Mouse (Mus musculus) heart, embryonic 16.5 days (tissue): Measurements from ENCODE around the gene Sft2d1. TPM values are rescaled to one million over a fixed set of nuclear protein-coding genes. Genes with fewer than 3 reads are reported as not detected.

Experiments used
- ATAC-seq: fragments of 200-750 bp; cut with Nextera tagmentation; replicated peaks from 2 replicates; pipeline ENCODE4 v1.8.0; 2017; ENCODE audit warnings: moderate number of reproducible peaks; ENCODE audit not compliant: insufficient read depth, low FRiP score; ENCODE audit errors: extremely low read depth
- H3K27ac ChIP-seq: fragments of 300-500 bp; sonication (generic); 2 replicates; pipeline ENCODE4 v1.5.1; 2014; ENCODE audit warnings: mild to moderate bottlenecking, low read length, control low read depth, moderate library complexity
- H3K27me3 ChIP-seq: fragments of 300-500 bp; sonication (generic); 2 replicates; pipeline ENCODE4 v1.6.1; 2014; ENCODE audit warnings: low read length, mixed read lengths; ENCODE audit not compliant: control insufficient read depth, insufficient read depth
- H3K36me3 ChIP-seq: fragments of 300-500 bp; sonication (generic); 2 replicates; pipeline ENCODE4 v1.6.1; 2014; ENCODE audit not compliant: control insufficient read depth, insufficient read depth
- H3K4me1 ChIP-seq: fragments of 300-500 bp; sonication (generic); 2 replicates; pipeline ENCODE4 v1.6.1; 2014; ENCODE audit warnings: low read length, mixed read lengths; ENCODE audit not compliant: control insufficient read depth, insufficient read depth
- H3K4me2 ChIP-seq: fragments of 300-500 bp; sonication (generic); 2 replicates; pipeline ENCODE4 v1.6.1; 2014; ENCODE audit warnings: low read depth, mild to moderate bottlenecking, control low read depth, low read length
- H3K4me3 ChIP-seq: fragments of 300-500 bp; sonication (generic); 2 replicates; pipeline ENCODE4 v1.5.1; 2014; ENCODE audit warnings: mild to moderate bottlenecking, control low read depth, low read length
- H3K9ac ChIP-seq: fragments of 300-500 bp; sonication (generic); 2 replicates; pipeline ENCODE4 v1.6.1; 2014; ENCODE audit warnings: low read length, control low read depth
- H3K9me3 ChIP-seq: fragments of 300-500 bp; sonication (generic); replicated peaks from 2 replicates; pipeline ENCODE4 v1.6.1; 2016; ENCODE audit warnings: low read length; ENCODE audit not compliant: control insufficient read depth
- WGBS: fragments of 180-500 bp; shearing (Covaris S2); extraction: QIAGEN DNeasy Blood & Tissue Kit; methylation state at CpG from one replicate; pipeline ENCODE4 v1.1.7; 2014; 5-methylcytosine and 5-hydroxymethylcytosine counted together
- polyA plus RNA-seq: library from polyadenylated mRNA; unstranded; fragments of >200 nt; fragmentation: Nextera tagmentation; extraction: Ambion mirVana; gene quantifications from 2 replicates; pipeline ENCODE4 v1.2.1, GENCODE M21; 2015

Sft2d1 gene
- polyA plus RNA-seq, 1 experiment from 2014 or later: 53.6 TPM

GRCm38 (mm10) chr17:8296313-8296844 is 14.5 kb upstream of the Sft2d1 start:
- Histone ChIP-seq H3K27me3 (no peaks in the 10 kb centered on the region), H3K36me3 (peaks cover 14% of the 10 kb centered on the region), H3K4me1 (no peaks in the 10 kb centered on the region), H3K9me3 (no peaks in the 10 kb centered on the region), H3K4me3 (no peak overlapping the region), H3K9ac (no peak overlapping the region), H3K4me2 (no peak overlapping the region), H3K27ac (no peak overlapping the region)
- WGBS: 75% methylated on average over 9 of the region's 9 CpGs
- ATAC-seq: no peak

GRCm38 (mm10) chr17:8297746-8298145 is 13.2 kb upstream of the Sft2d1 start:
- no peak overlapping the region for H3K27ac ChIP-seq
- ATAC-seq: no peak
- H3K4me1 ChIP-seq: no peaks in the 10 kb centered on the region
- no peak overlapping the region for H3K4me3 ChIP-seq
- H3K9me3 ChIP-seq: no peaks in the 10 kb centered on the region
- H3K4me2 ChIP-seq: no peak overlapping the region
- no peak overlapping the region for H3K9ac ChIP-seq
- WGBS: 85% methylated on average over 5 of the region's 5 CpGs
- no peaks in the 10 kb centered on the region for H3K27me3 ChIP-seq
- peaks cover 14% of the 10 kb centered on the region; the same call in 1 of the 2 replicates for H3K36me3 ChIP-seq

- no peaks in the 10 kb centered on the region for H3K27me3 ChIP-seq
- no peaks in the 10 kb centered on the region for H3K9me3 ChIP-seq
- no peak overlapping the region for H3K9ac ChIP-seq
- no peak overlapping the region for H3K4me2 ChIP-seq
- WGBS: 89% methylated on average over 2 of the region's 2 CpGs
- H3K36me3 ChIP-seq: peaks cover 13% of the 10 kb centered on the region; the same call in 1 of the 2 replicates
- ATAC-seq: no peak
- H3K27ac ChIP-seq: no peak overlapping the region
- H3K4me3 ChIP-seq: no peak overlapping the region
- no peaks in the 10 kb centered on the region for H3K4me1 ChIP-seq
Observed at GRCm38 (mm10) chr17:8298281-8298680, 12.6 kb upstream of the Sft2d1 start.

DNA sequence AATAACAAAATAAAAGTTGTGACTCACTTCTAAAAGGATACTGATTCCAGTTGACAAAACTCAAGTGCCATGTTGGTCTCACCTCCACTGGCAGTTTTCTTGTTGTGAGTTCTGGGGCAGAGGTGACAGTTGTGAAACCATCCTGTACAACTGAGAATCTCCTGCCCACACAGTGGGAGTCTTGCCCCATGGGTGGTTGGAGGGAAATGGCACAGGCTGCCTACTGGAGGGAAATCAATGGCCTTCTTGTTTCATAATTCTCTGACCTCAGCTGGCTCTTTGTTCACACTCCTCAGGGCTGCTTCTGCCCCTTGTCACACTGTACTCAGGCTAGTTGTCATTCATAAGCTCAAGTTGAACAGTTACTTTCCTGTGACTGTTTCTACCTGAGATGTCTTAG is 11.4 kb upstream of the Sft2d1 start:
- no peak for ATAC-seq
- no peak overlapping the region for H3K9ac ChIP-seq
- no peak overlapping the region for H3K4me2 ChIP-seq
- no peak overlapping the region for H3K4me3 ChIP-seq
- no peaks in the 10 kb centered on the region for H3K4me1 ChIP-seq
- no peaks in the 10 kb centered on the region for H3K27me3 ChIP-seq
- no peak overlapping the region for H3K27ac ChIP-seq
- no peaks in the 10 kb centered on the region for H3K9me3 ChIP-seq
- peaks cover 11% of the 10 kb centered on the region; the same call in 1 of the 2 replicates for H3K36me3 ChIP-seq

DNA sequence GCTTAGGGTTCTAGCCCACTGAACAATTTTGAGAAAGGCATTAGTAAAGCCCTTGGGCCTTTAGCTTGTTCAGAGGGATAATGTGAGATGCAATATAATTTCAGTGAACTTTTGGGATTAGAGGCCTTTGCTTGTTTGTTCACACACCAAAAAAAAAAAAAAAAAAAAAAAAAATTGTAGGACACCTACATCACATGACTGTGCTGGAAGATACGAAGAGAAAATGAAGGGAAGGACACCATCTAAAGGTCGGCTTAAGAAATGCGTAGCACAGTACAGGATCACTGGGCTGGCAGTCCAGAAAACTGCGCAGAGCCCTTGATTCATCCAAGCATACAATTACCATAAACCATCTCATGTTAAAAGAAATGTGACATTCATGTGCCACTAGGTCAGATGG is 9.4 kb upstream of the Sft2d1 start:
- WGBS: 78% methylated on average over 4 of the region's 4 CpGs
- no peak for ATAC-seq
- no peak overlapping the region for H3K4me2 ChIP-seq
- no peaks in the 10 kb centered on the region for H3K27me3 ChIP-seq
- peaks cover 5% of the 10 kb centered on the region; the same call in 1 of the 2 replicates for H3K36me3 ChIP-seq
- no peaks in the 10 kb centered on the region for H3K9me3 ChIP-seq
- no peak overlapping the region for H3K4me3 ChIP-seq
- H3K4me1 ChIP-seq: no peaks in the 10 kb centered on the region
- no peak overlapping the region for H3K9ac ChIP-seq
- no peak overlapping the region for H3K27ac ChIP-seq

DNA sequence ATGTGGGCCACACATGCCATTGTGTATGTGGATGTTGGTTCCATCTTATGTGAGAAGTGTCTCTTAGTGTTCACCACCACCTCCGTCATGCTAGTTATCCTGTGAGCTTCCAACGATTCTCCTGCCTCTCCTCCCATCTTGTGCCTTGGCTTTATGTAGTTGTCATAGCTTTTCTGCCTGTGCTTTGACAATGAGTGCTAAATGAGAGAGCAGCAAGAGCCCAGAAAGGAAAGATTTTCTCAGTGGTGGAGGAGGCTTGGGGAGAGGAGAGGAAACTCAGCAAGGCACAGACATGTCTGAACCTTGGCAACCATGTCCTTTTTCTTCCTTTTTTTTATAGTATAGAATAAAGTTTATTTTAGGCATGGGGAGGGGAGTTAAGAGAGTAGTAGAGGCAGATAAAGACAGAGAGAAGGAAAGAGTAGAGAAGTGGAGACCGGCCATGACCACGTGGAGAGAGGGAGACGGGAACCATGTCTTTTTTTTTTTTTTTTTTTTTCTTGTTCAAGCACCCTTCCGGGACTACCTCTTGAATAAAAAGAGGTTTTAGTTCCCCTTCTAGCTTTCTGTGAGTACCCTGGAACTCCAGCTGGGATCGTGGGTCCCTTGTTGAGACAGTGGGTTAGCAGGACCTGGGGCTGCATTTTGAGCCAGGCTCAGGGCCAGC is 8.0 kb upstream of the Sft2d1 start:
- H3K4me3 ChIP-seq: no peak overlapping the region
- H3K9me3 ChIP-seq: no peaks in the 10 kb centered on the region
- H3K9ac ChIP-seq: no peak overlapping the region
- 62% methylated on average over 7 of the region's 7 CpGs for WGBS
- no peak for ATAC-seq
- no peak overlapping the region for H3K4me2 ChIP-seq
- H3K36me3 ChIP-seq: no peaks in the 10 kb centered on the region; the same call in 1 of the 2 replicates
- no peak overlapping the region for H3K27ac ChIP-seq
- H3K4me1 ChIP-seq: no peaks in the 10 kb centered on the region
- no peaks in the 10 kb centered on the region for H3K27me3 ChIP-seq

GRCm38 (mm10) chr17:8303671-8304070 is 7.2 kb upstream of the Sft2d1 start:
- no peaks in the 10 kb centered on the region for H3K9me3 ChIP-seq
- H3K36me3 ChIP-seq: no peaks in the 10 kb centered on the region
- 58% methylated on average over 5 of the region's 5 CpGs for WGBS
- H3K27me3 ChIP-seq: no peaks in the 10 kb centered on the region
- no peak for ATAC-seq
- no peak overlapping the region for H3K4me2 ChIP-seq
- H3K27ac ChIP-seq: no peak overlapping the region
- no peak overlapping the region for H3K4me3 ChIP-seq
- H3K9ac ChIP-seq: no peak overlapping the region
- no peaks in the 10 kb centered on the region for H3K4me1 ChIP-seq

GRCm38 (mm10) chr17:8305801-8306200 is 5.1 kb upstream of the Sft2d1 start:
- WGBS: 16% methylated on average over 3 of the region's 3 CpGs
- no peaks in the 10 kb centered on the region for H3K27me3 ChIP-seq
- no peak overlapping the region for H3K4me2 ChIP-seq
- no peak overlapping the region for H3K9ac ChIP-seq
- H3K9me3 ChIP-seq: no peaks in the 10 kb centered on the region
- no peak for ATAC-seq
- H3K27ac ChIP-seq: no peak overlapping the region
- no peak overlapping the region for H3K4me3 ChIP-seq
- H3K4me1 ChIP-seq: no peaks in the 10 kb centered on the region
- H3K36me3 ChIP-seq: no peaks in the 10 kb centered on the region

- Histone ChIP-seq H3K27me3 (no peaks in the 10 kb centered on the region), H3K27ac (no peak overlapping the region; the same call in 1 of the 2 replicates), H3K9me3 (no peaks in the 10 kb centered on the region), H3K4me2 (peak overlapping the region; percentile 74), H3K4me3 (peak overlapping the region; percentile 88), H3K4me1 (peaks cover 3% of the 10 kb centered on the region), H3K36me3 (no peaks in the 10 kb centered on the region), H3K9ac (peak overlapping the region; percentile 88)
- no peak for ATAC-seq
- 40% methylated on average over 3 of the region's 3 CpGs for WGBS
Observed at GRCm38 (mm10) chr17:8311751-8312150, 849 bp downstream of the Sft2d1 start.
